ENCODE assay signal across 8 mouse cellular contexts in genomic region chr6:31233252-31233993, GRCm38 (mm10).
DNase-seq lines count a peak whose midpoint lies in the region; ATAC-seq and TF ChIP-seq lines count a peak whose summit lies in the region.

No protein-coding gene starts in this region.

- H3K4me2 ChIP-seq in forebrain, embryonic 12.5 days: peak overlapping the region; percentile 17; the same call in 1 of the 2 replicates
- no peak overlapping the region for H3K4me2 ChIP-seq in forebrain, embryonic 16.5 days (ENCODE audit: low read length)
- H3K4me2 ChIP-seq in hindbrain, embryonic 15.5 days: peak overlapping the region; percentile 26; the same call in 1 of the 2 replicates
- H3K4me2 ChIP-seq in neural tube, embryonic 14.5 days (ENCODE audit: low read depth, low read length): no peak overlapping the region
- no peak overlapping the region for H3K4me2 ChIP-seq in stomach, postnatal 0 days (replicated peaks; ENCODE audit: low read depth)

- TF ChIP-seq EP300 in stomach, postnatal 0 days (optimal IDR thresholded peaks at IDR 0.05): no peak

- no peaks in the 10 kb centered on the region for H3K9me3 ChIP-seq in forebrain, embryonic 12.5 days
- no peaks in the 10 kb centered on the region for H3K9me3 ChIP-seq in forebrain, embryonic 16.5 days (ENCODE audit: control insufficient read depth, low read length)
- H3K9me3 ChIP-seq in hindbrain, embryonic 15.5 days: no peaks in the 10 kb centered on the region
- H3K9me3 ChIP-seq in neural tube, embryonic 14.5 days (ENCODE audit: control insufficient read depth, low read length): no peaks in the 10 kb centered on the region
- H3K9me3 ChIP-seq in stomach, postnatal 0 days (ENCODE audit: control insufficient read depth, low read length): no peaks in the 10 kb centered on the region

- H3K36me3 ChIP-seq in forebrain, embryonic 12.5 days (replicated peaks): no peaks in the 10 kb centered on the region
- no peaks in the 10 kb centered on the region for H3K36me3 ChIP-seq in forebrain, embryonic 16.5 days (ENCODE audit: control insufficient read depth, insufficient read depth)
- no peaks in the 10 kb centered on the region for H3K36me3 ChIP-seq in hindbrain, embryonic 15.5 days
- no peaks in the 10 kb centered on the region for H3K36me3 ChIP-seq in neural tube, embryonic 14.5 days (ENCODE audit: control insufficient read depth, insufficient read depth, low read length)
- H3K36me3 ChIP-seq in stomach, postnatal 0 days (ENCODE audit: control insufficient read depth, insufficient read depth, low read length): no peaks in the 10 kb centered on the region

- peak; percentile 35 for DNase-seq in ZHBTc4 (ENCODE audit: low read depth, low spot score)
- DNase-seq in cerebellum, postnatal 25 days: no peak
- no peak for DNase-seq in stomach, postnatal 0 days (ENCODE audit: low spot score)

- H3K27ac ChIP-seq in forebrain, embryonic 12.5 days: peak overlapping the region; percentile 15; the same call in 1 of the 2 replicates
- H3K27ac ChIP-seq in forebrain, embryonic 16.5 days (ENCODE audit: low read length): no peak overlapping the region
- peak overlapping the region; percentile 72 for H3K27ac ChIP-seq in hindbrain, embryonic 15.5 days (replicated peaks)
- H3K27ac ChIP-seq in neural tube, embryonic 14.5 days (ENCODE audit: low read depth, low read length): peak overlapping the region; percentile 34; the same call in 1 of the 2 replicates
- H3K27ac ChIP-seq in stomach, postnatal 0 days (replicated peaks): no peak overlapping the region

- no peak for TF ChIP-seq CTCF in stomach, postnatal 0 days (IDR thresholded peaks at IDR 0.05; ENCODE audit: low read depth)

- H3K27me3 ChIP-seq in forebrain, embryonic 12.5 days: no peaks in the 10 kb centered on the region
- H3K27me3 ChIP-seq in forebrain, embryonic 16.5 days (replicated peaks; ENCODE audit: control insufficient read depth, insufficient read depth, low read length): no peaks in the 10 kb centered on the region
- no peaks in the 10 kb centered on the region for H3K27me3 ChIP-seq in hindbrain, embryonic 15.5 days
- no peaks in the 10 kb centered on the region for H3K27me3 ChIP-seq in neural tube, embryonic 14.5 days (ENCODE audit: control insufficient read depth, insufficient read depth, low read length)
- H3K27me3 ChIP-seq in stomach, postnatal 0 days (ENCODE audit: control insufficient read depth, insufficient read depth, low read length): no peaks in the 10 kb centered on the region

- peaks cover 14% of the 10 kb centered on the region for H3K4me1 ChIP-seq in forebrain, embryonic 12.5 days
- H3K4me1 ChIP-seq in forebrain, embryonic 16.5 days (replicated peaks; ENCODE audit: control insufficient read depth, insufficient read depth, low read length): peaks cover 6% of the 10 kb centered on the region
- H3K4me1 ChIP-seq in hindbrain, embryonic 15.5 days (replicated peaks): peaks cover 12% of the 10 kb centered on the region
- peaks cover 6% of the 10 kb centered on the region; the same call in 1 of the 2 replicates for H3K4me1 ChIP-seq in neural tube, embryonic 14.5 days (ENCODE audit: control insufficient read depth, insufficient read depth, low read length)
- H3K4me1 ChIP-seq in stomach, postnatal 0 days (replicated peaks; ENCODE audit: control insufficient read depth, insufficient read depth): no peaks in the 10 kb centered on the region

- WGBS in forebrain, embryonic 12.5 days: 59% methylated on average over 18 of the region's 18 CpGs
- WGBS in forebrain, embryonic 16.5 days: 46% methylated on average over 18 of the region's 18 CpGs
- WGBS in hindbrain, embryonic 15.5 days: 34% methylated on average over 18 of the region's 18 CpGs
- 33% methylated on average over 18 of the region's 18 CpGs for WGBS in neural tube, embryonic 14.5 days
- 68% methylated on average over 18 of the region's 18 CpGs for WGBS in stomach, postnatal 0 days

- ATAC-seq in forebrain, embryonic 12.5 days (ENCODE audit: low FRiP score): no peak
- ATAC-seq in forebrain, embryonic 16.5 days: no peak
- peak; percentile 83 for ATAC-seq in hindbrain, embryonic 15.5 days (ENCODE audit: low FRiP score, low read depth)
- ATAC-seq in neural tube, embryonic 14.5 days (ENCODE audit: low read depth): peak; percentile 56; the same call in 1 of the 2 replicates
- no peak for ATAC-seq in erythroid progenitor cell, adult 5-6 weeks (replicated peaks; ENCODE audit: low FRiP score, poor library complexity, severe bottlenecking)
- no peak for ATAC-seq in stomach, postnatal 0 days (ENCODE audit: low FRiP score, low TSS enrichment)

- no peak overlapping the region for H3K9ac ChIP-seq in forebrain, embryonic 12.5 days
- H3K9ac ChIP-seq in forebrain, embryonic 16.5 days (replicated peaks; ENCODE audit: low read depth, low read length): no peak overlapping the region
- H3K9ac ChIP-seq in hindbrain, embryonic 15.5 days: no peak overlapping the region
- H3K9ac ChIP-seq in neural tube, embryonic 14.5 days (replicated peaks; ENCODE audit: low read depth, low read length): no peak overlapping the region
- no peak overlapping the region for H3K9ac ChIP-seq in stomach, postnatal 0 days (ENCODE audit: low read length)

- H3K4me3 ChIP-seq in forebrain, embryonic 12.5 days (replicated peaks): no peak overlapping the region
- H3K4me3 ChIP-seq in forebrain, embryonic 16.5 days (replicated peaks; ENCODE audit: low read length): no peak overlapping the region
- H3K4me3 ChIP-seq in hindbrain, embryonic 15.5 days: no peak overlapping the region
- H3K4me3 ChIP-seq in neural tube, embryonic 14.5 days (ENCODE audit: low read depth, low read length): no peak overlapping the region
- no peak overlapping the region for H3K4me3 ChIP-seq in stomach, postnatal 0 days (ENCODE audit: low read depth, low read length)

Comparison
In these comparisons a context has a peak if more than half of its experiments do, and no peak if none do; other contexts are left out.
1. H3K27ac ChIP-seq: peak in forebrain, embryonic 12.5 days (single experiment), hindbrain, embryonic 15.5 days (single experiment) and neural tube, embryonic 14.5 days (single experiment); none in forebrain, embryonic 16.5 days (single experiment) and stomach, postnatal 0 days (single experiment).
2. H3K4me2 ChIP-seq: peak in forebrain, embryonic 12.5 days (single experiment) and hindbrain, embryonic 15.5 days (single experiment); none in forebrain, embryonic 16.5 days (single experiment), neural tube, embryonic 14.5 days (single experiment) and stomach, postnatal 0 days (single experiment).
3. ATAC-seq: peak in hindbrain, embryonic 15.5 days (single experiment) and neural tube, embryonic 14.5 days (single experiment); none in forebrain, embryonic 12.5 days (single experiment), forebrain, embryonic 16.5 days (single experiment), erythroid progenitor cell, adult 5-6 weeks (single experiment) and stomach, postnatal 0 days (single experiment).